Mouse (Mus musculus) B cell, adult 2 months (primary cell): Measurements from ENCODE around the gene Lmna.
A peak's percentile ranks its signal among the peaks of the same experiment; 100 is the strongest.

ENCODE experiments used
- DNase-seq, 2 experiments: peaks; one replicate each; pipeline ENCODE4 v3.0.0; 2022

Gene Lmna

DNA sequence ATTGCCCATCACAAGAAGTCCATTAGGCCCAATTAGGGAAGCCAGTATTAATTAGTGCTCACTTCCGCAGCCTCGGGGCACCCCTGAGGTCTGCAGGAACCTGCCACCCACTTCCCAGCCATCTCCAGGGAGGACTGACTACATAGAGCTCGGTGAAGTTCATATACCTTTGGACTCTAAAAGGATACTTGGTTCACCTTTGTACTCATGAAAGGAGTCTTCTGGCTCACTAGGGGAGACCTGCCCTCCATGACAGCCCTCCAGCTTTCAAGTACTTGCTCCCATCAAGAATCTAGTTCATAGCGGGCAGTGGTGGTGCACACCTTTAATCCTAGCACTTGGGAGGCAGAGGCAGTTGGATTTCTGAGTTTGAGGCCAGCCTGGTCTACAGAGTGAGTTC is 8.7 kb upstream of the Lmna start:
- DNase-seq: no peak

DNA sequence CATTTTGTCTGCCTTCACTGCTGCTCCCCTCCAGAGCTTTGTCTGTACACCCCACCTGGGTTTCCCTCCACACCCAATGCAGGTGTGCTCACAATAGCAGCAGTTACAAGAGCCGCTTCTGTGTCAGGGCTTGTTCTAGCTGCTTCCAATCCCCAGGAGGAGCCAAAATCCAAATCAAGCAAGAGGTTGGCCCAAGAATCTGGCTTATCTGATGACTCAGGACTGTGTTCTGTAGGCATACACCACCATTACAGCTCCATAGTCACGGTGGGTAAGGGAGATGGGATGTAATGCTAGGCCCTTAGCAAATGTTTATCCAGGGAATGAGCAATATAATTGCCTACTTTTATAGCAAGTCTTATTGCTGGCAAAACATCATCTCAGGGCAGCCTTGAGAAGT is 6.7 kb upstream of the Lmna start:
- no peak for DNase-seq

DNA sequence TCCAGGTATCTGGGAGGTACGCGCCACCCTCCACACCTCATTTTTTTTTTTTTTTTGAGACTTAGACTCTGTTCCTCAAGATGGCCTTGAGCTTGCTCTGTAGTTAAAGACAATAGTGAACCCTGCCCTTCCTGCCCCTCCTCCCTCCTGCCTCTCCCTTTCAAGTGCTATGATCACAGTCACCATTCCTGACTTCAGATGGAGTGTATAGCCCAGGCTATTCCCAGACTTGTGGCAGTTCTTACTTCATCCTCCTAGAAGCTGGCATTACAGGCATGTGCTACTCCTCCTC is 5.3 kb upstream of the Lmna start:
- no peak for DNase-seq

DNA sequence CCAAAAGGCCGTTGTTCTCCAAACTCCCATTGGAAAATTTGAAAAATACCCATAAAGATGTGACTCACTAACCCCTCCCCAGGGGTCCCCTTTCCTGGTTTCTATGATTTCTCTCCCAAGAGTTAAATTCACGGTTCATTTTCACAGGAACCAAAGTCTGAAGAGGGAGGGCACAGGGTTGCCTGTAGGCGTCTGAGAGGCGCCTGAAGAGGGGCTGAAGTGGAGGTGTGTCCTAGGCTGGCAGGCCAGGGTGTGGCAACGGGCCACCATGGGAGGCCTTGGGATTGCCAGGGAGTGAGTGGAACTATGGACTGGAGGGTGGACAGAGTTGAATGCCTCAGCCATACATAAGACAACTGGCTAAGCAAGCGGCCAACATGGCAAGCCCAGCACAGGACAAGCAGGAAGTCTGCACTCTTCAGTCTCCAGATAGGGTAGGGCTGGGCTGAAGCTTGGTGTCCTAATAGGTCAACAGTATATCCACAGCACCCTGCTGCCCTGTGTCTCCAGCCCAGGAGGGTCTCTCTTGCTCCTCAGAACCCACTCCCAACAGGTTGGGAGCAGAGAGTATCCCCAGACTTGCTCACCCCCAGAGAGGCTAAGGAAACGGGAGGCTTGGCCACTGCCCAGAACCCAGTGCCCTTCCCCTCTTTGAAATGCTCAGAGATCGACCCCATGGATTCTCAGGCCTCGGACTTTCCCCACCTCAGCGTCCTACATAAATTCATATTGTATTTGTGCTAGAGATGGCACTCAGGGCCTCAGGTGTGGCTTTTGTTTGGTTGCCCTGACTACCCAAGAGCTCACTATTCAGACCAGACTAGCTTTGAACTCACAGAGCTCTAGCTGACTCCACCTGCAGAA is 4.7 kb upstream of the Lmna start:
- DNase-seq: no peak

DNA sequence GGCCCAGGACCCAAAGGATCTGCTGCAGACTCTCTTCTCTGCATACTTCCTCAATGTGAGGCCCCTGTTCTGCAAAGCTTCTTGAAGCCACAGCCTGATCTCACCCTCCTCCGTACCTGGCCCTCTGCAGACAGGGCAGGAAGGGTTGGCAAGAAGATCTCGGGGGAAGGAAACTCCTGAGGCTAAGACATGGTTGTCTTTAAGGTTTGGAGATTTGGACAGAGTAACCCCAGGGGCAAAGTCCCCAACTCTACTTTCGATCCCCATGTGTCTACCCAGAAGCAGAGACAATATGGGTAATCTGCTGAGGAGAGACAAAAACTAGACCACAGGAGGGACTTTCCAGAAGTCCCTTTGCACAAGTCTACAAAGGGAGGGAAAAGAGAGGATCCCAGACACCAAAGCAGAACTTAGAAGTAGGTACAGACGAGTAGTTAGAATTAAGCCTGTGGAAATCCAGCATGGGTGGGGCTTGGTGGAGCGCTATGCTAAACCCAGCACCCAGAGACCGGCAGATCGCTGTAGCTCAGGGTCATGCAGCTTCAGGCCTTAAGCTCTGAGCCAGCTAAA is 3.9 kb upstream of the Lmna start:
- peak; percentile 66 to 70 for DNase-seq

DNA sequence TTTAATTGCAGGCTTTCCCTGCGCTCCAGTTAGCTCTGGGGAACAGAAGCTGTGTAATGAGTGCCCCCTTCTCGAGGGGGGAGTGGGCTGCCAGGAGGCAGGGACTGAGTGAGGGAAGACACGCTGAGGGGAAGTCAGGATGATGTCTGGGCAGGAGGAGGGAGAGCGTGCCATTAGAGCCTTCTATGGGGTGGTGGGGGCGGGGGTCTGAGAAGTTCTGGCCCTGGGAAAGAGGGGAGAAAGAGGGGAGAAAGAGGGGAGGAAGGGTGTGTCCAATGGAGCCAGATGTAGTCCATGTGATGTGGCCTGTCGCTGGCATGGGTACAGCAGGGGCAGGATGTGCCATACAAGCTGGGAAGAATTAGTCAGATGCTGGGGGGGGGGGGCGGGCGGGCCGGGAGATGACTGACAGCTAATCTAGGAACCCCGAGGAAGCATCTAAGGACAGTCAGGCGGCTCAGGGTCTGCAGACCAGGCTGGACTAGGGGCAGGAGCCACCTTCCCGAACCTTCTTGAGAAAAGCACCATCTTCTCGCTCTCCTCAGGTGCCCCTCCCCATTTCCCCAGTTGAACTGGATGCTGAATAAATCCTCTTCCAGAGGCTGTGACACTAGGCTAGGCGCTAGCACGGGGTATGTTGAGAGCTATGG is 3.3 kb upstream of the Lmna start:
- no peak for DNase-seq

DNA sequence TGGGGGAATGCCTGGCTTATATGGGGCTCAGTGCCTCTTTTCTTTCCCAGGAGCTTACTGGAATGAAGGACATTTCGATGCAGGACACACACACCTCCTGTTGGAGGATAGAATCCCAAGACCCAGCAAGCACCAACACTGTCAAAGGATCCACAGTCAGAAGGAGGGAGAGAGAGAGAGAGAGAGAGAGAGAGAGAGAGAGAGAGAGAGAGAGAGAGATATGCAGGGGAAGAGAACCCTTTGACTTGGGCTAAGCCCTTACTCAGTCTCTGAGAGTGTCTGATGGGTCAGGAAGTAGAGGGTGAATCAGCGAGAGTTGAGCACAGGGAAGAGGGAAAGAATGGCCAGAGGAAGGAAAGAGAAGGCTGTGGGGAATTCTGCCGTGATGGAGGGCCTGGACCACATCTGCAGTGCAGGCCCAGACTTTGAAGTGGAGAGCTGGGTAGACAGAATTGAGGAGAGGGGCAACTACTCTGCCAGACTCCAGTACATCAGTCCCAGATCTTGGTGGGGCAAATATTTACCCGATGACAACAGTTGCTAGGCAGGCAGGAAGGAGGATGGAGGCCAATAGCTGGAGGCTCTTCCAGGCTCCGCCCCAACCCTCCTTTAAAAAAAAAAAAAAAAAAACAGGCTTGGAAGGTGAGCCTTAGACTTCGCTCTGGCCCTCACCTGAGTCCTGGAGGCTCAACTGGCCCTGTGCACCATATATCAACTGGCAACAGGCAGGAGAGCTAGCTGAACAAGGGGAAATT is 2.6 kb upstream of the Lmna start:
- DNase-seq: no peak

DNA sequence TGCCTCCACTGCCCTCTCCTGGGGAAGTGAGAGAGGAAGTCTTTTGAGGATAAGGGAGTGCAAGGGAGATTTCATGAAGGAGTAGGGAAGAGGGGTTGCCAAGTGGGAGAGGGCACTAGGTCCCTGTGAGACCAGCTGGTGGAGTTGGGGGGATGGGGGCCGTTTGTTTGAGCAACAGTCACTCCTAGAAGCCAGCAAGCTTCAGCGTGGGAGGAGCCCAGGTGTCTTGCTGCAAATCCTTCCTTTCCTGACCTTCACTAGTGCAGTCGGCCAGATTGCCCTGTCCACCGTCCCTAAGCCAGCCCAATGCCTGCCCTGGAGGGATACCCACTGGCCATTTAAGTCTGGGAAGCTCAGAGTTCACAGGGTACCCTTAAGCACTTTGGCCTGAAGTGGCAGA is 1.8 kb upstream of the Lmna start:
- peak in 1 of 2 experiments; percentile 35 for DNase-seq

DNA sequence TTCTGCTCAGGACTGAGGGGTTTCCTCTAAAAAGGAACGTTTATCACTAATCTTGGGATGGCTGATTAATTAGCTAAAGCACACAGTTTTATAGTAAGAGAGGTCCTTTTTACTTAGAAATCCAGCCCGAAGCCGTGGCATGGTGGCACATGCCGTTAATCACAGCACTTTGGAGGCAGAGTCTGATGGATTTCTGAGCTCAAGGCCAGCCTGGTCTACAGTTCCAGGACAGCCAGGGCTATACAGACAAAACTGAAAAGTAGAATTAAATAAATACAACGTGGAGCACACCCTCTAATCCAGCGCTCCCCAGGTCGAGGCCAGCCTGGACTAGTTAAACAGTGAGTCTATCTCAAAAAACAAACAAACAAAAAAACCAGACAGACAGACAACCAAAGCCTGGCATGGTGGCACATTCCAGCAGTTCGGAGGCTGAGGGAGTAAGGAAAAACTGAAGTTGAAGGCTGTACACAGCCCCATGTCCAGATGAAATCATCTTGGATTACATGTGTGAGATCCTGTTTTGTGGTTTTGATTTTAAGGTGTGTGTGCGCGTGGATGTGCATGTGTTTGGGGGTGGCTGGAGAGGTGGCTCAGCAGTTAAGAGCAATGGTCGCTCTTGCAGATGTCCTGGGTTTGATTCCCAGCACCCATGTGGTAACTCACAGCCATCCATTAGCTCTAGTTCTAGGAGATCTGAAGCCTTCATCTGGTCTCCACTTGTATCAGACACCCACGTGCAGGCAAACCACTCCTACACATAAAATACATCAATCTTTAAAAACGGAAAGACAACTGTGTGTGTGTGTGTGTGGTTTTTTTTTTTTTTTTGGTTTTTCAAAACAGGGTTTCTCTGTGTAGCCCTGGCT is 899 bp upstream of the Lmna start:
- peak; percentile 54 to 58 for DNase-seq

DNA sequence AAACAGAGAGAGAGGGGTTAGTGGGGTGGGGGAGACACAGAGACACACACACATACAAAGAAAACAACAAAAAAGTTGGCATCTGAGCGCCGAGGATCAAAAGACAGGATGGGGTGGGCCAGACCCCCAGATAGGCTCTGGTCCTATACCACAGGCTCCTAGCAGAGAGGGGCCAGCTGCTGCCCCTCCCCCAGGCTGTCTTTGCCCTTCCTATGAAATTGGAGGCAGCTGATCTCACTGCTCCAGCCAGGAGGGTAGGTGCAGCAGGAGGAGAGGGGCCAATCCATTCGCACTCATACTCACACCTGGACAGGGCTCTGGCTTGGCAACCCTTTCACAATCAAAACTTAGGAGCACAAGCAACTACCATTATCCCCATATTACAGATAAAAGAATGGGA is 506 bp downstream of the Lmna start:
- no peak for DNase-seq

DNA sequence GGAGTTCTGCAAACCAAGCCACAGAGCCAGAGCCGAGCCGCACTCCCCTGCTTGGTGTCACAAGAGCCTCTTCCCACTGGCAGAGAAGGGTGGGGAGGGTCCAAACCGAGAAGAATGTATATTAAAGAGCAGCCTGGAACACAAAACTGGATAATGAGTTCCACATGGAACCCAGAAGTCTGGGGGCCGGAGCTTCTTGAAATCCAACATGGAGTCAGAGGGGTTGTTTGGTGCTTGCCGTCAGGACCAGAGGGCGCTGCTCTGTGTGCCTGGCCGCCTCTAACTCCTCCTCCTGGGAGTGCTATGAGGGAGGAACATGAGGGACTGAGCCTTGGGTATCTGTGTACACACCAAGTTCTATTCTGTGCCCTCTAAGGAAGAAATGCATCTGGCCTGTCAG is 4.0 kb downstream of the Lmna start:
- no peak for DNase-seq

DNA sequence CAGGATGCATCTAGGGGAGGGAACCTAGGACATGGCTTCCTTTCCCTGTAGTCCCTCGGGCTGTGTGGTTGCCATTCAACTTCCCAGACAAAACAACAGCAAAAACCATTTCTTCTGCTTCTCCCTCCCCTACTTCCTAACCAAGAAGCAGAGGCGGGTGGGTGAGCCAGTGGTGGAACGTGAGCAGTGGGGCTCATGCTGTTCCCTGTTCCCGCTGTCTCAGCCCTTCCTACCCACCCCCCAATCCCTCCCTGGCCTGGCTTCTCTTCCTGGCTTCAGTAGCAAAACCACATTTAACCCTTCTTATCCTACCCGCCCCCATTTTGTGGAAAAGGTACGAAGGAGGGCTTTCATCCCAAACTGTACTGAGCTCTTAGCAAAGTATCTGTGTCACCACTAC is 4.7 kb downstream of the Lmna start:
- DNase-seq: no peak

DNA sequence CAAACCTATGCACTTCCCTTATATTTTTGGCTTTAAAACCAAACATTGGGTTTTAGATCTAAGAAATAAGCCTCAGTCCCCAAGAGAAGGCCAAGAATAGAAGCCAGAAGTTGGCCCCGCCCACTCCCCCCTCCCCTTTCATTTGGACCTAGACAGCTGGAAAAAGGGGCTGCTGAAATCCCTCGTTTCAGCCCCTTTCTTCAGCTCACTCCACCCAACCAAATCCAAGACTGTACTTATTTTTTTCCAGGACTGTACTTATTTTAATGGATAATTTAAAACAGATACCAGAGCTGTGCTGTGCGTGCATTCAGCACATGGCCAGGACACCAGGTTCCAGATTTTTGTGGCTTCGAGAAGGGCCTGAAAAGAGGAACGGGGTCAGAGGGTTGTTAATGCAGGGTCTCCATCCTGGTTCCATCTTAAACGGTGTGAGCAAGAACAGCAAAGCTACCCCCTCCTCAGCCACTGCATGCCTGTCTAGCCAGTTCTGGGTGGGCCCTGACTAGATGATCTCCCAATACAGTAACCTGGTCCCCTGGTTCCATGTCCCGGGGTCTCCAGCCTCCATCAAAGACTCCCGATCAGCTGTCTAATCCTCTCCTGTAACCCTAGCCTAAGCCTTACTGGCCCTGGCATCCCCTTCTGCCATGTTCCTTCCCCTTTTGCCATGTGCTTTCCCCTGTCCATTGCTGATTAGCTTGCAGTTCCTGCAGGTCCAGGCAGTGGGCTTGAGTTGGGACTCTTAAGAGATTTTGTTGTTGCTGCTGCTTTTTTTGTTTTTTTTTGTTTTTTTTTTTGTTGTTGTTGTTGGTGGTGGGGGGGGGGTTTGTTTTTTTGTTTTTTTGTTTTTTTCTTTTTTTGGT is 5.6 kb downstream of the Lmna start:
- no peak for DNase-seq

DNA sequence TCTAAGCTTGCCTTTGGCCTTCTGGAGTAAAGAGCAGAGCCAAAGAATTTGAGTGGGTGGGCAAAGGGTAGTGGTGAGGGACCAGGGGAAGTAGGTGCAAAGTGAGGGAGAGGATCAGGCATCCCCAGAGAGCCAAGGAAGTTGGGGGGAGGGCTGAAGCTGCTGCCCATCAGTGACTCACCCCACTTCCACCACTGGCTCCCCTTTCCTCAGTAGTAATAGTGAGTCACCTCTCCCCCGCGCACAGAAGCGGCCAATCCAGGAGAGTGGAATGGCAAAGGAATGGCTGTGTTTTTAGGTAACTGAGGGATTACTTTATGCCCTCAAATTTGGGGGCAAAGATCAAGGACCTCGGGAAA is 6.3 kb downstream of the Lmna start:
- DNase-seq: no peak

DNA sequence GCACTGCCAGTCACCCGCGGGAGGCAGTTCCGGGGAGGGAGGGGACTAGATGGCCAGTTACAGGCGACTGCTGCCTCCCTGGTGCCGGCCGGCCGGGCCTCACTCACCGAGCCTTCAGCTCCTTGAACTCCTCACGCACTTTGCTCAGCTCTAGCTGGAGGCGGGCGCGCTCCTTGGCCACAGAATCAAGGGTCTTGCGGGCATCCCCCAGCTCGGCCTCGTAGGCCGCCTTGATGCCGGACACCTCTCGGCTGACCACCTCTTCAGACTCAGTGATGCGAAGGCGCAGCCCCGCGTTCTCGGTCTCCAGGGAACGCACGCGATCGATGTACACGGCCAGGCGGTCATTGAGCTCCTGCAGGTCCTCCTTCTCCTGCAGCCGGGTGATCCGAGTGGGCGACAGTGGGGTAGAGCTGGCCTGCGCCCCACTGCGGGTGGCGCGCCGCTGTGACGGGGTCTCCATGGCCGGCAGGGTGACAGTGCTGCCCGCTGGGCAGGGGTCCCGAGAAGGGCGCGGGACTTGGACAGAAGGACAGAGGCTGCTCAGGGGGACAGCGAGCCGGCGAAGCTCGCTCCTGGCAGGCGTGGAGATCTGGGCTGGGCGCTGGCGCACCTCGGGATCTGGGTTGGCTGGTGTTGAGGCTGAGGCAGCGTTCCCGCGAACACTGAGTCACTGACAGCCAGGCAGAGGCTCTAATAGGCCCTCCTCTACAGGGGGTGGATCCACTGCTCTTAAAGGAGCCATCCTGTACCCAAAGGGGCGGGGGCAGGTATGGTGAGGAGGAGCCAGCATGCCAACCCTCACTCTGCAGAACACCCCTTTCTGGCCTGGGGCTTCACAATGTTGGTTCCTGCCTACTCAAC is 6.9 kb downstream of the Lmna start:
- DNase-seq: peak; percentile 69 to 77

DNA sequence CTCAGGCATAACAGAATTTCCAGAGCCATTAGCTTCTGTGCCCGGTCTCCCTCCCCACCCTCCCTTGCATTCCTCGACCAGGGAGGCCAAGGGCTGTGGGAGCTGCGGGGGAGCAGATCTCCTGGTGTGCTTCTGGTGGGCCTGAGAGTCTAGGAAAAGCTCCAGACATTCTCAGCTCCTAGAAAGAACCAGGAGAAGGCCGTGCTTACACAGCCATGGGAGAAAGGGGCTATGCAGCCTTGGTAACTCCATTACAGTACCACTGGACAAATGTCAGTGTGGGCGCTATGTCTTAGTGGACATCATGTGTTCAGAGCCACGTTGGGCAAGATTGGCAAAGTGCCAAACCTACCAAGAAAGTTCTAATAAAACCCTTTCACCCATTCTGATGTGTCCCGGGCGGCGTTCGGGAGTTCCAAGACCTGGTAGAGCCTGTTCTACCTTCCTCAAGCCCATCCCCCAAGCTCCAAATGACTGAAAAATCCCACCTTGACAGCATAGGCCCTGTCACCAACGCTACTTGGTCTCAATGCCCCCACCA is 7.7 kb downstream of the Lmna start:
- no peak for DNase-seq

DNA sequence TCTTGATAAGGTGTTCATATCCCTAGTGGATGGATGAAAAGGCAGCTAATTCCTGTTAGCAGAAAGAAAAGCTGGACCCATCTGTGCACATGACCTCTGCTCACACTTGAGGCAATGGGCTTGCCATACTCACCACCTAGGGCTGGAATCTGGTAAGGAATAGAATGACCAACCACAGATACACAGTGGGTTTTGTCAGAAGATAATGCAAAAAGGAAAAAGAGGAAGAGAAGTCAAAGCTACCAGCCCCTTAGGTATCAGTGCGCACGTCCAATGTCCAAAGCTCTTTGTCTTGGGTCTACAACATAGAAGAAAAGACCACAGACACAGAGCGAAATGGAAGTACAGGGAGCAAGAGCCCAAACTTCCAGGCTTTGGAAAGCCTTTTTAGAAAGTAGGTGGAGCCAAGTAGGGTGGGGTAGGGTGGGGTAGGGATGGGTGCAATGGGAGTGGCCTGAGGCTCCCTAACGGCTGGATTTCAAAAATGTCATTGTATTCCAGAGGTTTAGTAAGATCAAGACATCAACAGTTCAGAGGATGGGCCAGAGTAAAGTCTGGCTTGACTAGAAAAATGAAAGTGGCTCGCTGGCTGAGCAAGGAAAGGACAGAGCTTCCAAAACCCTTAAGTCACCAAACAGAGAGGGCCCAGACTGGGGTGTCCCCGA is 8.3 kb downstream of the Lmna start:
- DNase-seq: peak in 1 of 2 experiments; percentile 2

DNA sequence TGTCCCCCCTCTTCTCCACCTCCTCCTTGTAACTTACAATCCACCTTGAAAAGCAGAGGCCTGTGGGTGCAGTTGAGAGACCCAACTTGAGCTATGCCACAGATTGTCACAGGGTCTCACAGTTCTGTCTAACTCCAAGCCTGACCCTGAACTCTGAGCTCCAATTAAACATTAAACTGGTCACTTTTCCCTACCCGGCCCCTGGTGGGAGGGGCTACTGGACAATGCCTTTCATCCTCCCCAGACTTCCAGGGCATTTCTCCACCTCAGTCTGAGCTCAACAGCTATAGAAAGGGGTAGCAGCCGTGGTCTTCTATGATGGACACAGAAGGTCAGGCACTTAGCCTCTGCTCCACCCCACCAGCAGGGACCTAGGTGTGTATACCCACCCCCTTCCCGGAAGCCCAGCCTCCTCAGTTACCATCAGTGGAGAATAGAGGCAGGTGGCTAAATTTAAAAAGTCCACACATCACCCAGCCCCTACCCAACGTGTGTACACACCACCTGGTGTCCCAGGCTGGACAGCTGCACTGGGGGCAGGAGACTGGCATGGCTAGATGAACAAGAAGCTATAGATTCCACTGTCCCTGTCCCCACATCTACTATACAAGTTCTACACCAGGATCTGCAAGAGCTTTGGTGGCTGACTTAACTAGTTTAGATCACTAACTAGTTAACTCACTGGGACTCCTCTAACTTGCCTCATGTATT is 8.9 kb downstream of the Lmna start:
- no peak for DNase-seq

DNA sequence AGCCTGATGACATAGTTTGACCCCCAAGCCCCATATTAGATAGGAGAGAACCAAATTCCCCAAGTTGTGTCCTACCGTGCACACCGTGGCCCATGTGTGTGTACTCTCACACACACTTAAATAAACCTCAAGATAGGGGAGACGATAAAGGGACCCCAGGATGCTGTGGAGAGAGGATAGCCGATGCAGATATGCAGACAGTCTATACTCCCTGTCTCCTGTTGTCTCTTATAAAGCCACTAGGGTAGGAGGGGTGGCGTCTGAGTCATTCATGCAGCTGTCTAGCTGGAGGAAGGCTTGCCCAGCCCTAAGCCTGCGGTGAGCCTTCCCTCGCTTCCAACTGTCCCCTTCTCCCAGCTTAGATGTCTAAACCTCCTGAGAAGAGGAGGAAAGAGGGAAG is 9.7 kb downstream of the Lmna start:
- DNase-seq: no peak
